Comparison of ENCODE assay signal across 38 mouse cellular contexts in the genomic region with DNA sequence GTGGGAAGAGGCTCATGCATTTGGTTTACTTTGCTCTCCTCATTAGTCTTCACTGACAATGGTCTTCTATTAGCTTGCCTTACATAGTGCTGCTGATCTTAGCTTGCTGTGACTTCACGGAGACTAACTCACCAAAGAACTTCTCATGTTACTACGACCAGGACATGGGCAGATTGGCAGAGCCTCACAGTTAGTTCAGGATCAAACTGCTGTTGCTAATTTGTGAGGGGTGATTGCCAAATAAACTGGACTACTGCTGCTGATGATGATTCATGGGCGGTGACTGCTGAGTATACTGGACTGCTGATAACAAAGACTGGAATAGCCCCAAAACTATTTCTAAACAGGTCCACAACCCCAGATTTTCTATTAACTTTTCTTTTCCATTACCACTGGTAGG. TPM values are rescaled to one million over a fixed set of nuclear protein-coding genes. Genes with fewer than 3 reads are reported as not detected.
"Had no signal": no experiment of that assay in that cellular context is flagged by ENCODE, and none has a peak within 500 bp of the region (broad histone marks: within the 10 kb centered on the region; RNA-seq: fewer than 3 reads in every experiment).

No protein-coding gene starts in this region.

- DNase-seq: gastrocnemius, postnatal 14 days; gastrocnemius, postnatal 36 days; heart, adult 2 months; heart, postnatal 14 days; heart, postnatal 4 days; kidney, adult 18-20 months; kidney, adult 8-10 months; kidney, postnatal 10 days; kidney, postnatal 25 days; kidney, postnatal 4 days; liver; liver, embryonic 13.5 days; liver, postnatal 0 days had no signal

RNA-seq across cellular contexts. Expression of a gene that starts 8.2 kb away (rescaled TPM):
- total RNA-seq: gastrocnemius, adult 18-20 months; gastrocnemius, adult 8-10 months; gastrocnemius, postnatal 14 days; gastrocnemius, postnatal 36 days; granulocyte monocyte progenitor cell, adult 5-6 weeks; heart, postnatal 4 days; layer of hippocampus, adult 2 months; layer of hippocampus, postnatal 10 days; layer of hippocampus, postnatal 25 days; left cerebral cortex, adult 2 months; left cerebral cortex, postnatal 14 days; left cerebral cortex, postnatal 36 days had no signal
- polyA plus RNA-seq: heart, adult 2 months; heart, embryonic 11.5 days; heart, embryonic 13.5 days; heart, postnatal 0 days; hindbrain, embryonic 10.5 days; hindbrain, embryonic 12.5 days; hindbrain, embryonic 14.5 days; hindbrain, embryonic 16.5 days; inflammation-experienced regulatory T-cells, adult 6 months; intestine, embryonic 15.5 days; intestine, postnatal 0 days; kidney, embryonic 14.5 days; limb, embryonic 10.5 days; limb, embryonic 12.5 days; liver, embryonic 11.5 days; liver, embryonic 13.5 days; liver, embryonic 15.5 days; liver, postnatal 0 days had no signal

RNA-seq across cellular contexts. Expression of a gene that starts 38.0 kb away (rescaled TPM):
- total RNA-seq: gastrocnemius, adult 18-20 months; gastrocnemius, adult 8-10 months; gastrocnemius, postnatal 14 days; gastrocnemius, postnatal 36 days; granulocyte monocyte progenitor cell, adult 5-6 weeks; heart, adult 2 months; heart, postnatal 4 days; layer of hippocampus, adult 2 months; layer of hippocampus, postnatal 10 days; layer of hippocampus, postnatal 25 days; left cerebral cortex, adult 2 months; left cerebral cortex, postnatal 14 days; left cerebral cortex, postnatal 36 days had no signal
- polyA plus RNA-seq: heart, adult 2 months; heart, embryonic 11.5 days; heart, embryonic 13.5 days; heart, embryonic 15.5 days; heart, postnatal 0 days; hindbrain, embryonic 10.5 days; hindbrain, embryonic 12.5 days; hindbrain, embryonic 14.5 days; hindbrain, embryonic 16.5 days; inflammation-experienced regulatory T-cells, adult 6 months; intestine, embryonic 15.5 days; intestine, postnatal 0 days; limb, embryonic 10.5 days; limb, embryonic 12.5 days; liver, embryonic 11.5 days; liver, embryonic 13.5 days; liver, embryonic 15.5 days; liver, postnatal 0 days had no signal
